Mouse (Mus musculus): Measurements from ENCODE around the gene Erich3.
A peak's percentile ranks its signal among the peaks of the same experiment; 100 is the strongest.

Erich3 gene

GRCm38 (mm10) chr3:154673326-154673725 is 9.7 kb downstream of the Erich3 start:
- no peak for DNase-seq (ENCODE audit: low spot score in 2 of 2)

- no peak for DNase-seq (ENCODE audit: low spot score in 2 of 2)
Measured at GRCm38 (mm10) chr3:154682570-154682969, 18.9 kb downstream of the Erich3 start.

GRCm38 (mm10) chr3:154683667-154684066 is 20.0 kb downstream of the Erich3 start:
- no peak for DNase-seq (ENCODE audit: low spot score in 2 of 2)

- DNase-seq (ENCODE audit: low spot score in 2 of 2), result no peak
Measured at GRCm38 (mm10) chr3:154690260-154690659, 26.6 kb downstream of the Erich3 start.

GRCm38 (mm10) chr3:154691897-154692571 is 28.4 kb downstream of the Erich3 start:
- DNase-seq (ENCODE audit: low spot score in 2 of 2), result peak; percentile 62 to 76

- DNase-seq (ENCODE audit: low spot score in 2 of 2), result no peak
Measured at GRCm38 (mm10) chr3:154692572-154692922, 28.9 kb downstream of the Erich3 start.

GRCm38 (mm10) chr3:154693902-154694301 is 30.2 kb downstream of the Erich3 start:
- DNase-seq (ENCODE audit: low spot score in 2 of 2), result no peak

GRCm38 (mm10) chr3:154696611-154697010 is 33.0 kb downstream of the Erich3 start:
- no peak for DNase-seq (ENCODE audit: low spot score in 2 of 2)

GRCm38 (mm10) chr3:154698907-154699306 is 35.2 kb downstream of the Erich3 start:
- DNase-seq (ENCODE audit: low spot score in 2 of 2), result no peak

- no peak for DNase-seq (ENCODE audit: low spot score in 2 of 2)
Measured at GRCm38 (mm10) chr3:154700296-154700695, 36.6 kb downstream of the Erich3 start.

GRCm38 (mm10) chr3:154700735-154701134 is 37.1 kb downstream of the Erich3 start:
- DNase-seq (ENCODE audit: low spot score in 2 of 2), result no peak

- DNase-seq (ENCODE audit: low spot score in 2 of 2), result no peak
Measured at GRCm38 (mm10) chr3:154704755-154705154, 41.1 kb downstream of the Erich3 start.

GRCm38 (mm10) chr3:154708150-154708549 is 44.5 kb downstream of the Erich3 start:
- DNase-seq (ENCODE audit: low spot score in 2 of 2), result no peak

GRCm38 (mm10) chr3:154723198-154723597 is 59.5 kb downstream of the Erich3 start:
- DNase-seq (ENCODE audit: low spot score in 2 of 2), result no peak

- no peak for DNase-seq (ENCODE audit: low spot score in 2 of 2)
Measured at GRCm38 (mm10) chr3:154731431-154731830, 67.8 kb downstream of the Erich3 start.

- DNase-seq (ENCODE audit: low spot score in 2 of 2), result no peak
Measured at GRCm38 (mm10) chr3:154741496-154741895, 77.8 kb downstream of the Erich3 start.

- no peak for DNase-seq (ENCODE audit: low spot score in 2 of 2)
Measured at GRCm38 (mm10) chr3:154742927-154743326, 79.3 kb downstream of the Erich3 start.

- no peak for DNase-seq (ENCODE audit: low spot score in 2 of 2)
Measured at GRCm38 (mm10) chr3:154744317-154744716, 80.7 kb downstream of the Erich3 start.

- no peak for DNase-seq (ENCODE audit: low spot score in 2 of 2)
Measured at GRCm38 (mm10) chr3:154754505-154754904, 90.8 kb downstream of the Erich3 start.

GRCm38 (mm10) chr3:154755225-154755624 is 91.6 kb downstream of the Erich3 start:
- DNase-seq (ENCODE audit: low spot score in 2 of 2), result no peak

GRCm38 (mm10) chr3:154758089-154758488 is 94.4 kb downstream of the Erich3 start:
- DNase-seq (ENCODE audit: low spot score in 2 of 2), result no peak

GRCm38 (mm10) chr3:154761108-154761507 is 97.4 kb downstream of the Erich3 start:
- no peak for DNase-seq (ENCODE audit: low spot score in 2 of 2)

- DNase-seq (ENCODE audit: low spot score in 2 of 2), result no peak
Measured at GRCm38 (mm10) chr3:154763374-154763773, 99.7 kb downstream of the Erich3 start.

- no peak for DNase-seq (ENCODE audit: low spot score in 2 of 2)
Measured at GRCm38 (mm10) chr3:154764115-154764514, 100.5 kb downstream of the Erich3 start.

Measured in frontal cortex, postnatal 25 days (tissue).